Mouse (Mus musculus): Measurements from ENCODE around the gene Arhgap1. TPM values are rescaled to one million over a fixed set of nuclear protein-coding genes. Genes with fewer than 3 reads are reported as not detected.
A peak's percentile ranks its signal among the peaks of the same experiment; 100 is the strongest.

Gene Arhgap1
- total and polyA plus RNA-seq, 3 experiments = 37.8 to 58.1 (median 53.1) TPM

DNA sequence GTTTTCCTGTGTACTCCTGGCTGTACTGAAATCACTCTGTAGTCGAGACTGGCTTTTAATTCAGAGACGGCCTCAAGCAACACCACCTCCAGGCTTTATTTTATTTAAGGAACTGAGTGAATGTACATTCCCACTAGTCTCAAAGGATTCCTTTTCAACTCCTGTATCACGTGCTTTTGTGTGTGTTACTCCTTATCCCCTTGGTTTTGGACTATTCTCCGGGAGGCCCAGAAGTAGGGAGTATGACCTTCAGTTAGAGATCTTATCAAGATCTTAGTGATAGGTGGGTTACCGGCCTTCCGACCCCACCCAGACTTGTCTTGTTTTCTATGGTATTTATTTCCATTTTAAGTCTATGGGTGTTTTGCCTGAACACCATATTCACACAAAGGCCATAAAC lies 56.1 kb downstream of the Arhgap1 start:
- TF ChIP-seq CTCF (IDR thresholded peaks at IDR 0.05; ENCODE audit: low read depth, low read length) = no peak
- no peak for TF ChIP-seq GATA1 (IDR thresholded peaks at IDR 0.05; ENCODE audit: borderline replicate concordance, low read length)
- TF ChIP-seq TAL1 (conservative IDR thresholded peaks at IDR 0.05; ENCODE audit: low read depth, low read length) = no peak
- TF ChIP-seq POLR2AphosphoS5 (IDR thresholded peaks at IDR 0.05; ENCODE audit: insufficient replicate concordance, low read depth, low read length) = no peak
- no peak for TF ChIP-seq GATA2 (IDR thresholded peaks at IDR 0.05; ENCODE audit: borderline replicate concordance, low read depth, low read length)
- H3K9me3 ChIP-seq (replicated peaks) = no peaks in the 10 kb centered on the region
- no peak overlapping the region for H3K4me3 ChIP-seq (ENCODE audit: low read depth, low read length)
- DNase-seq (ENCODE audit: low spot score) (no peak), ATAC-seq (ENCODE audit: extremely low read depth, insufficient number of reproducible peaks, low FRiP score, poor library complexity, severe bottlenecking) (no peak)
- H3K36me3 ChIP-seq (replicated peaks) = peaks cover 14% of the 10 kb centered on the region
- H3K4me1 ChIP-seq (ENCODE audit: insufficient read depth, low read depth, low read length) = peaks cover 6% of the 10 kb centered on the region
- H3K27me3 ChIP-seq (ENCODE audit: insufficient read depth, low read length) = no peaks in the 10 kb centered on the region

- ATAC-seq (ENCODE audit: extremely low read depth, insufficient number of reproducible peaks, low FRiP score, poor library complexity, severe bottlenecking) (no peak), DNase-seq (ENCODE audit: low spot score) (no peak)
- peaks cover 8% of the 10 kb centered on the region for H3K4me1 ChIP-seq (ENCODE audit: insufficient read depth, low read depth, low read length)
- H3K36me3 ChIP-seq (replicated peaks) = peaks cover 11% of the 10 kb centered on the region
- H3K9me3 ChIP-seq (replicated peaks) = no peaks in the 10 kb centered on the region
- H3K27me3 ChIP-seq (ENCODE audit: insufficient read depth, low read length) = no peaks in the 10 kb centered on the region
- no peak overlapping the region for H3K4me3 ChIP-seq (ENCODE audit: low read depth, low read length)
- TF ChIP-seq CTCF (IDR thresholded peaks at IDR 0.05; ENCODE audit: low read depth, low read length) = no peak
- no peak for TF ChIP-seq GATA2 (IDR thresholded peaks at IDR 0.05; ENCODE audit: borderline replicate concordance, low read depth, low read length)
- no peak for TF ChIP-seq TAL1 (conservative IDR thresholded peaks at IDR 0.05; ENCODE audit: low read depth, low read length)
- no peak for TF ChIP-seq GATA1 (IDR thresholded peaks at IDR 0.05; ENCODE audit: borderline replicate concordance, low read length)
These were observed 56.8 kb downstream of the Arhgap1 start for GRCm38 (mm10) chr2:91706456-91706855.

- ATAC-seq (ENCODE audit: extremely low read depth, insufficient number of reproducible peaks, low FRiP score, poor library complexity, severe bottlenecking) (no peak), DNase-seq (ENCODE audit: low spot score) (no peak)
- peaks cover 22% of the 10 kb centered on the region for H3K4me1 ChIP-seq (ENCODE audit: insufficient read depth, low read depth, low read length)
- H3K27me3 ChIP-seq (ENCODE audit: insufficient read depth, low read length) = no peaks in the 10 kb centered on the region
- peaks cover 14% of the 10 kb centered on the region for H3K36me3 ChIP-seq (replicated peaks)
- no peaks in the 10 kb centered on the region for H3K9me3 ChIP-seq (replicated peaks)
- H3K4me3 ChIP-seq (ENCODE audit: low read depth, low read length) = no peak overlapping the region
- TF ChIP-seq CTCF (IDR thresholded peaks at IDR 0.05; ENCODE audit: low read depth, low read length) (no peak), TAL1 (conservative IDR thresholded peaks at IDR 0.05; ENCODE audit: low read depth, low read length) (no peak), GATA1 (IDR thresholded peaks at IDR 0.05; ENCODE audit: borderline replicate concordance, low read length) (no peak), GATA2 (IDR thresholded peaks at IDR 0.05; ENCODE audit: borderline replicate concordance, low read depth, low read length) (no peak), POLR2AphosphoS5 (IDR thresholded peaks at IDR 0.05; ENCODE audit: insufficient replicate concordance, low read depth, low read length) (no peak)
These were observed 58.7 kb downstream of the Arhgap1 start for GRCm38 (mm10) chr2:91708361-91708760.

GRCm38 (mm10) chr2:91710272-91711234 lies 60.9 kb downstream of the Arhgap1 start, which contains the start of the genes Atg13 and Harbi1:
TSS of gene Atg13 (minus strand) at chr2:91710576.
TSS of gene Harbi1 (plus strand) at chr2:91710852.
- Histone ChIP-seq H3K27me3 (ENCODE audit: insufficient read depth, low read length) (no peaks in the 10 kb centered on the region), H3K36me3 (replicated peaks) (peaks cover 20% of the 10 kb centered on the region), H3K9me3 (replicated peaks) (no peaks in the 10 kb centered on the region), H3K4me1 (ENCODE audit: insufficient read depth, low read depth, low read length) (peaks cover 25% of the 10 kb centered on the region), H3K4me3 (ENCODE audit: low read depth, low read length) (peak within 1 kb of the TSS; percentile 85)
- ATAC-seq (ENCODE audit: extremely low read depth, insufficient number of reproducible peaks, low FRiP score, poor library complexity, severe bottlenecking) (peak; percentile 91), DNase-seq (ENCODE audit: low spot score) (peak; percentile 88)
- TF ChIP-seq GATA1 (IDR thresholded peaks at IDR 0.05; ENCODE audit: borderline replicate concordance, low read length) (no peak), POLR2AphosphoS5 (IDR thresholded peaks at IDR 0.05; ENCODE audit: insufficient replicate concordance, low read depth, low read length) (no peak), CTCF (IDR thresholded peaks at IDR 0.05; ENCODE audit: low read depth, low read length) (no peak), GATA2 (IDR thresholded peaks at IDR 0.05; ENCODE audit: borderline replicate concordance, low read depth, low read length) (no peak), TAL1 (conservative IDR thresholded peaks at IDR 0.05; ENCODE audit: low read depth, low read length) (no peak)

- H3K4me3 ChIP-seq (ENCODE audit: low read depth, low read length) = peak overlapping the region; percentile 85
- no peaks in the 10 kb centered on the region for H3K9me3 ChIP-seq (replicated peaks)
- ATAC-seq (ENCODE audit: extremely low read depth, insufficient number of reproducible peaks, low FRiP score, poor library complexity, severe bottlenecking) (no peak), DNase-seq (ENCODE audit: low spot score) (peak; percentile 12)
- H3K4me1 ChIP-seq (ENCODE audit: insufficient read depth, low read depth, low read length) = peaks cover 25% of the 10 kb centered on the region
- H3K27me3 ChIP-seq (ENCODE audit: insufficient read depth, low read length) = no peaks in the 10 kb centered on the region
- H3K36me3 ChIP-seq (replicated peaks) = peaks cover 26% of the 10 kb centered on the region
- TF ChIP-seq TAL1 (conservative IDR thresholded peaks at IDR 0.05; ENCODE audit: low read depth, low read length) = no peak
- no peak for TF ChIP-seq GATA2 (IDR thresholded peaks at IDR 0.05; ENCODE audit: borderline replicate concordance, low read depth, low read length)
- TF ChIP-seq POLR2AphosphoS5 (IDR thresholded peaks at IDR 0.05; ENCODE audit: insufficient replicate concordance, low read depth, low read length) = no peak
- no peak for TF ChIP-seq GATA1 (IDR thresholded peaks at IDR 0.05; ENCODE audit: borderline replicate concordance, low read length)
- no peak for TF ChIP-seq CTCF (IDR thresholded peaks at IDR 0.05; ENCODE audit: low read depth, low read length)
These were observed 61.7 kb downstream of the Arhgap1 start for GRCm38 (mm10) chr2:91711256-91711925.

- H3K4me3 ChIP-seq (ENCODE audit: low read depth, low read length) = no peak overlapping the region
- peaks cover 19% of the 10 kb centered on the region for H3K4me1 ChIP-seq (ENCODE audit: insufficient read depth, low read depth, low read length)
- no peak for DNase-seq (ENCODE audit: low spot score)
- ATAC-seq (ENCODE audit: extremely low read depth, insufficient number of reproducible peaks, low FRiP score, poor library complexity, severe bottlenecking) = no peak
- no peaks in the 10 kb centered on the region for H3K27me3 ChIP-seq (ENCODE audit: insufficient read depth, low read length)
- H3K36me3 ChIP-seq (replicated peaks) = peaks cover 50% of the 10 kb centered on the region
- TF ChIP-seq TAL1 (conservative IDR thresholded peaks at IDR 0.05; ENCODE audit: low read depth, low read length) (no peak), CTCF (IDR thresholded peaks at IDR 0.05; ENCODE audit: low read depth, low read length) (no peak), GATA1 (IDR thresholded peaks at IDR 0.05; ENCODE audit: borderline replicate concordance, low read length) (no peak), POLR2AphosphoS5 (IDR thresholded peaks at IDR 0.05; ENCODE audit: insufficient replicate concordance, low read depth, low read length) (no peak), GATA2 (IDR thresholded peaks at IDR 0.05; ENCODE audit: borderline replicate concordance, low read depth, low read length) (no peak)
- no peaks in the 10 kb centered on the region for H3K9me3 ChIP-seq (replicated peaks)
These were observed 65.3 kb downstream of the Arhgap1 start for GRCm38 (mm10) chr2:91714921-91715320.

All from G1E (cell line).